Mouse (Mus musculus) left cerebral cortex, postnatal 4 days (tissue): ENCODE measurements around the gene Ube2q1. TPM values are rescaled to one million over a fixed set of nuclear protein-coding genes. Genes with fewer than 3 reads are reported as not detected.
"Not testable (repeated sequence)": the region's sequence is repeated elsewhere in the genome, so short reads cannot be mapped to it uniquely, and the experiment has no call there.

Source experiments
- DNase-seq: peaks from one replicate; pipeline ENCODE4 v3.0.0-alpha.2; 2022
- intact Hi-C: fragments of 180-260 bp; cut with DNase I; formaldehyde crosslinking; loops from one replicate; pipeline ENCODE4 v1.15.1; 2025
- total RNA-seq, 2 experiments: library from RNA; stranded (reverse); gene quantifications; 2 replicates each; pipeline ENCODE4 v1.2.3; 2021

Ube2q1 gene
- total RNA-seq, 2 experiments from 2014 or later, result 74.5 to 79.3 TPM

DNA sequence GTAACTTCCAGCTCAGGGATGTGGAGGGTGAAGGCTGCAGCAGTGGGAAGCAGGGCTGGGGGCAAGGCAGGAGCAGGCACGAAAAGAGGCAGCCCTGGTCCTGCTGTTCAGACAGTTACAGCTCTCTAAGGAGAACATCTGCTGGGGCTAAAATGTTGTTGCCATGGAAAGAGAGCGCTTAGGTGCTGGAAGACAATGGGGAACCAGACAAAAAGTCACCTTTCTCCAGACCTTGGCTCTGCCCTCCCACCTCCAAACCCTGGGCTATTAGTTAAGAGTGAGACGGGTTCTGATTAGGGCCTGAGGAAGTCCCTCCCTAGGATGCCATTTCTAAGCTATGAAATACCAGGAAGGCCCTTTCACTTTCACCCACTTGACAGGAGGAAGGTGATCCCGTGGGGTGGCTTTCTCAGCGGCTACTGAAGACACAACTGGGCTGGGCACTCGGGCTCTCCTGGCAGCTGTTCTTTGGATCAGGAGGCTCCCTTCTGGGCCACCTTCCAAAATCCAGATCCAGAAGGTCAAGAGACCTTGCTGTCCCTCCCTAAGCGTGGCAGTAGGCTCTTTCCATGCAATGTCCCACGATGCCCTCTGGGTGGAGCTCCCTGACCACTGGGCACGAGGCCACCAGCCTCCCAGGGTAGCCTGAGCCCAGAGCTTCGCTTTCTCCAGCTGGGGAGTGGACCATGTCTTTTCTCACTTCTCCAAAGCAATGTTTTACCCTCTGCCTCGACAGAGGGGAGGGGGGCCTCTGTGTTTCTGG lies 11.8 kb downstream of the Ube2q1 start:
- peak; percentile 82 for DNase-seq
- intact Hi-C loops, result loop anchor here (5.0 kb wide), 1 partner anchor 72 kb away; no protein-coding TSS in a partner anchor

DNA sequence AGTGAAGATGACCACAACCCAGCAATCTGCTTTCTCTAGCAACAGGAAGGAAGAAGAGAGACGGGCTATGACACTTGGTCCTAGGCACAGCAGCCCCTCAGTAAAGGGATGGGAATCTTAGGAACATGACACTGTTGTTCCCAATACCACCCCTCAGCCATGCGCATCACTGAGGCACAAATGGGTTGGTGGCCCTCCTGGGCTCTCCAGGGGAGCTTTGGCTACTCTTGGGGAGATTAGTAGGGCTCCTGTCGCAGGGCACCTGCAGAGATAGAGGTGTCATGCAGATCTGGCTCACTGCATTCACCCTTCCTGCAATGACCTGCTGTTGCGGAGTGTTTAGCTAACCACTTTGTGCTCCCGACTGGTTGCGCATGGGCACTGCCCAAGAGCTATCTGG lies 12.9 kb downstream of the Ube2q1 start:
- intact Hi-C loops, result loop anchor here (5.0 kb wide), 1 partner anchor 71 kb away; no protein-coding TSS in a partner anchor

DNA sequence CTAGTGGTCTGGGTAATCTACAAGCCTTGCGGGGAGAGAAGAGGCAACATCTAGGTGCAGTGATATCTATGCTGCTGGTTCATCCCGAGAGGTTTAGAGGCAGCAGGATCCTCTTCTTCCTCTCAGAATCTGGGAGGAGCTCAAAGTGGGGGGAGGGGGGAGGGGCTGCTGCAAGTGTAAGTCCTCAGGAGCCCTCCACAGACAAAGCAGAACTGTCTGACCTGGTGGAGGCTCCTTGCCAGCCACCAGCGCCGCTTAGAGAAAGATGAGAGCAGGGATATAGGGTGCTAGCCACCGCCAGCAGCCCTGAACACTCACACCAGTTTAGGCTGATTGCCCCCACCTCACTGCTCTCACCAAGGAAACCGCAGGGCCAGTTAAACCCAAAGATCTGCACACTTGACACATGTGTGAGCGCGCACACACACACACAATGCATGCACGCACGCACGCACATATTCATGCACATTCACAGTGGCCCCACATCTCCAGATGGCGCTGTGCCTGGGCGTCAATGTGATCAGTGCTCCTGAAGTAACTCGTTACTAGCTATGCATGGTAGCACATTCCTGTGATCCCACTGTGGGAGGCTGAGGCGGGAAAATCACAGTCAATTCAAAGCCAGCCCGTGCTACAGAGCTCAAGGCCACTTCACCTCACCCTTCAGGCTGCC lies 15.4 kb downstream of the Ube2q1 start:
- no peak for DNase-seq

More for the DNA sequence above, 12.9 kb downstream of the Ube2q1 start:
- no peak for DNase-seq

DNA sequence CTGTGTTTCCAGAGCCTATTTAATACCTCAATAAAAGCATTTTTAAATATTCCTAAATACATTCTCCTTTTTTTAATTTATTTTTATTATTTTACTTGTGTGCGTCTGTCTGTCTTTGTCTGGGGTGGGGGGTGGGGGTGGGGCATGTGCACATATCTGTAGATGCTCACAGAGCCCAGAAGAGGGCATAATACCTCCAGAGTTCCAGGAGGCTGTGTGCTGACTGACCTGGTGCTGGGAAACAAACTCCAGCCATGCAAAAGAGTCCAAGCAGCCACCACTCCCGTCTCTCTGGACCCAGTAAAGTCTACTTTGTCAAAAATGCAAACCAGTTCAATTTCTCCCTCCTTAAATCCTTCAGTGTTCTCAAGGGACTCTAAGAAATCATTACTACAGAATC lies 21.2 kb downstream of the Ube2q1 start:
- intact Hi-C loops, result no loop called here
- DNase-seq, result no peak

More for the DNA sequence above, 15.4 kb downstream of the Ube2q1 start:
- intact Hi-C loops, result loop anchor here (5.0 kb wide), 1 partner anchor 68 kb away; no protein-coding TSS in a partner anchor

DNA sequence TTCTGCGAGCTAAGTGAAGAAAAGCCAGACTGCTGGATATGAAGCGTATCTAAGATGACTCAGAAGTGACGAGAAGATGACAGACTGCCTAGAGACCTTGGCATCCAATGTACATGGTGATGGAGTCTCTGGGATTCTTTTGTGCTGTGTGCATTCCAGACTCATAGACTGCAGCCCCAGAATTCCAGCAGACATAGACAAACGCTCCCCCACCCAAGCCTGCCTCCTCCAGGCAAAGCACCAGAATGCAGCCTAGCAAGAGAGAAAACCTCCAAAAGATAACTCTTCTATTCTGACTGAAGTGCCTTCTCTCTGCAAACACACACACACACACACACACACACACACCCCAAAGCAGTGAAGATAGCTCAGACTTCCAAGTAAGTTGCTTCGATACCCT lies 22.3 kb downstream of the Ube2q1 start:
- intact Hi-C loops, result no loop called here
- no peak for DNase-seq

DNA sequence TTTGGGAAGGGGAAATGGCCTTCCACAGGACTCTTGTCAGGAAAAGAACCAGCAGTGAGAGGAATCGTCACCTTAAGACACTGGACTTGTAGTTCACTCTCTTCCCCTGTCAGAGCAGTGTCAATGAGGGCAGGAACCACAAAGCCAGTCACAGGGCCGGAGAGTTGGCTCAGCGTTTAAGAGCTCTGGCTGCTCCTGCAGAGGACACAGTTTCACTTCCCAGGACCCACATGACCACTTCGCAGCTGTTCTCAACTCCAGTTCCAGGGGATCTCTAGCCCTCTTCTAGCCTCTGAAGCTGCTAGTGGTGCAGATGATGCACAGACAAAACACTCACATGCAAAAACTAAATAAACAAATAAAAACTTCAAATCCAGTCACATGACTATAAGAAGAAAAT lies 22.9 kb downstream of the Ube2q1 start:
- intact Hi-C loops, result no loop called here
- DNase-seq, result no peak

DNA sequence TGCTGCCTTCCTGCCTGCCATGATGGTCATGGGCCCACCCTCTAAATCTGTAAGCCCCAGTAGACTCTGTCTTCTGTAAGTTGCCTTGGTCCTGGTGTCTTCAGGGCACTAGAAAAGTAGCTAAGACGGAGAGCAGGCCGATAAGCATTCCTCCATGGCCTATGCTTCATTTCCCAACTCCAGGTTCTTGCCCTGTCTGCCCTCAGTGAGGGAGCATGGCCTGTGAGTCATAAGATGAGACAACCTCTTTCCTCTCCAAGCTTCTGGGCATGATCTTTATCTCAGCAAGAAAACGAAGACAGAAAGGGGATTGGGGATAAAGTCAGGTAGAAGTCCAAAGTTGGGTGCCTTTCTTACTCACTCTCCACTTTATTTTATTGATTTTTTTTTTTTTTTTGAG lies 25.1 kb downstream of the Ube2q1 start:
- intact Hi-C loops, result no loop called here
- DNase-seq, result no peak

DNA sequence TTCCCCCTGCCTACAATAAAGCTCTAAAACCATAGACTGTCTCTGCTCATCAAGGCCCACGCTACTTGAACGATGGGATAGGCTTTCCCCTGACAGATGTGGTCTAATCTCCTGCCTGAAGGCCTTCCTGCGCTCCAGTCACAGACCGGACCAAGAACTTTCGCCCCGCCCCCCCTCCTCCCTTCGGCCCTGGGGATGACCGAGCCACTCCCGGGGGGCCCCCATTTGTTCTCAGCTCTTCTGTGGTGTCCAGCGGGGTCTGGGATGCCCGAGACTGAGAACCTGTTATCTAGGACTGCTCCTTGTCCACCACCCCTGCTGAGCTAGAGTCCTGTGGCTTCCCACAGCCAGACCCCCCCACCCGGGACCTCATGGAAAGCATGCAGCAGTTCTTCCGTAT lies 26.1 kb downstream of the Ube2q1 start:
- no peak for DNase-seq
- intact Hi-C loops, result no loop called here

DNA sequence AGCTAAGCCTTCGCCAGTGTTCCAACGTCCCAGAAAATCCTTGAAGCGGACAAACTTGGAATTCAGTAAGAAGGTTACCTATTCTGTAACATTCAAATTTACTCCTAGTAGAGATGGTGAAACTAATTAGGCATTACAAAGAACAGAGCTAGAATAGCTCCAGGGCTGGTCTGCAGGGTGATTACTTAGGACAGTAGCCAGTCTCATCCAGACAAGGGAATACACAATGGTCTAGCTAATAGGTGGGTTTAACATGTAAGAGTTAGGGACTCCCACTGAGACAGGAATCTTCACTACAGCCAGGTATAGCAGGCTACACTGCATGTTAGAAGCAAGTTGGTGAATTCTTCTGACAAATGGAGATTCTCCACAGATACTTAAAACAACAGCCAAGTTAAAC lies 26.7 kb downstream of the Ube2q1 start:
- intact Hi-C loops, DNase-seq: not testable (repeated sequence)

DNA sequence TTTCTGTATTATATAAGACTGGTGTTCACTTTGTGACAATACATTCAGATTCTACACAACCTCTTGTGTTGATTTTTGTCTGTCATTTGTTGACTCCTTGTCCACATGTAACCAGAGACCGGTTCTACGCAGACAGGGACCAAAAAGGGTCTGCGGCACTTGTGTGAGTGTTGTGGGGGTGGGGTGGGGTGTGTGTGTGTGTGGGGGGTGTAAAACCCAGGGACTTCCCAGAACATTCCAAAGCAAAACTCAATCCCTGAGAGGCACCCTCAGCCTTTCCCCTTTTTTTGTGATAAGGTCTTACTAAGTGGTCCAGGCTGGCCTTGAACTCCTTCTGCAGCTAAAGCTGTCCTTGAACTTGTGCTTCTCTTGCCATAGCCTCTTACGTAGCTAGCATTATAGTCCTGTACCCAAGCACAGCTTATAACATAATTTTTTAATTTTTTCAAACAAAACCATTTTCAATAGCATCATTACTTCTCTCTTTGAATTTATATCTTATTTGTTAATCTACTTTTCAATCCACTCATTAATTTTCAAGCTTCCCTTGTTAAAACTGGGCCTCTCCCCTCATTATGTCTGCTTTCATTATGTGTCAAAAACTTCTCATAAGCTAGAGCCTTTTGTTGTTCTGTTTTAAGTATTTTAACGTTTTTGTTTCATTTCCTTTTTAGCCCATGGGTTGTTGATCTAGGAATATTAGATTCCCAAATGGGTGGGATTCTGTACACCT lies 27.5 kb downstream of the Ube2q1 start:
- no peak for DNase-seq
- intact Hi-C loops, result no loop called here

DNA sequence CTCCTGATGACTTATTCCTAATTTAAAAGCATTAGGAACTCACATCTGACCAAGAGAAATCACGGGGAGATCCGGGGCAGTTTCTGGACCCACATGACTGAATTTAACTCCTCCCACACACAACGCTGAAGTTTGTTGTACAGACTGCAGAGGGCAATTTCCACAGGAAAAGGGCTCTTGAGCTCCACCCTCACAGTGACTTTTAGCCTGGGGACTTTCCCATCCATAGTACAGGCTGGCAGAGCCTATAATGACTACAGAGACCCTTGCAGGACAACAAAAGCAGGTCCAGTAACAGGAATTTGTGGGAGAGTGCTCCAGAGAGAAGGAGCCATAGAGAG lies 28.1 kb downstream of the Ube2q1 start:
- intact Hi-C loops, result no loop called here
- DNase-seq, result no peak

DNA sequence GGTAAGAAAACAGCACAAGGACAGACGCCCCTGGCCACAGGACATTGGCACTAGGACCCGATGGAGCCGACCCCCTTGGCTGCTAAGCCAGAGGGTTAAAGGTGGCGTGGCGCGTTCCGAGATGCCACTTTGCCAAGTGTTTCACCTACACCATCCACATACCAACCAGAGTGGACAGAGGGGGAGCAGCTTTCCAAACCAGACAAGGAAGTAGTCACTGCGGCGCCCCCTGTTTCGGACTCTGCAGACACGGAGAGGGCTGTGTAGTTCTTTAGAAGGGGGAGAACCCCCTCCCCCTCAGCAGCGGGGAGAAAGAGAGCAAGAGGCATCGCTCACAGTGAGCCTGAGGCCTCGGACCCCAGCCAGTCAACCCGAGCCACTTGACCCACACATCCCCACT lies 29.5 kb downstream of the Ube2q1 start:
- no peak for DNase-seq
- intact Hi-C loops, result no loop called here

DNA sequence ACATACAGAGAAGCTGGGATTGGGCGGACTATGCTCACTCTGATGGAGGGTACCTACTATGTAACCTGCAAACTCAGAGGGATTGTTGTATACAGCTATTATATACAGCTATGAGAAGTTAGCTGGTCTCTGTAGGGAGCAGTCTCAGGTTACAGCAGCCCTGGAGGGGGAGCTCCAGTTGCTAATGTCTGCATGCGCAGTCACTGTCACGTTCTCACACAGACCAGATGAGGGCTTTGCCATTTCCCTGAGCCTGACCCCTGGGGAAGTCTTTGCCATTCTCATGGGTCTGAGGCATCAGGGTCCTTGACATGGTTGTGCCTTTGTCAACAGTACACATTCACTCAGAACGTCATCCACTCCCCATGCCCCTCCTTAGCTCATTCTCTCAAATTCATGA lies 31.8 kb downstream of the Ube2q1 start:
- DNase-seq, result no peak
- intact Hi-C loops, result no loop called here

DNA sequence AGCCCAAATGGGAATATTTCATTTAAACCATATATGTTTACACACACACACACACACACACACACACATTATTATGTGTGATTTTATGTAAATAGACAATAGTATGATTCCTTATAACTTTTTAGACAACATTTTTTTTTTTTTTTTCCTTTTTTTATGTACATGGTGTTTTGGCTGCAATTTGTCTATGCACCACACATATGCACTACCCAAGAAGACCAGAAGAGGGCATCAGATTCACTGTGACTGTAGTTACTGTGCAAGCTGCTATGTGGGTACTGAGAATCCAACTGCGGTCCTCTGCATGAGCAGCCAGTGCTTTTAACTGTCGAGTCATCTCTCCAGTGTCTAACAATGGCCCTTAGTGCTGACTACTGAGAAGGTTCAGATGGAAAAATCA lies 33.3 kb downstream of the Ube2q1 start:
- DNase-seq, result no peak
- intact Hi-C loops, result no loop called here

DNA sequence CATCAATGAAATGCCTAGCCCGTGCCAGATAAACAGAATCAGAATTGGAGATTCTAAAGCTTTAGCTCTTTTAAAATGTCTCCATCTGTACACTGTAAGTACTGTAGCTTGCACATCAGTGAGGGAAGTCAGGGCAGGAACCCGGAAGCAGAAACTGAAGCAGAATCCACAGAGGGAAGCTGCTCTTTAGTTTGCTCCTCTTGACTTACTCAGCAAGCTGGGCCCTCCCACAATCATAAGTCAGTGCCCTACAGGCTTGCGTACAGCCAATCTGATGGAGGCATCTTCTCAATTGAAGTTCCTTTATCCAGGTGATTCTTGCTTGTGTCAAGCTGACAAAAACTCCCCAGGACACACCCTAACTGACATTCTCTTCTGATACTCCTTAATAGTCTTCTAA lies 33.8 kb downstream of the Ube2q1 start:
- DNase-seq, result no peak

DNA sequence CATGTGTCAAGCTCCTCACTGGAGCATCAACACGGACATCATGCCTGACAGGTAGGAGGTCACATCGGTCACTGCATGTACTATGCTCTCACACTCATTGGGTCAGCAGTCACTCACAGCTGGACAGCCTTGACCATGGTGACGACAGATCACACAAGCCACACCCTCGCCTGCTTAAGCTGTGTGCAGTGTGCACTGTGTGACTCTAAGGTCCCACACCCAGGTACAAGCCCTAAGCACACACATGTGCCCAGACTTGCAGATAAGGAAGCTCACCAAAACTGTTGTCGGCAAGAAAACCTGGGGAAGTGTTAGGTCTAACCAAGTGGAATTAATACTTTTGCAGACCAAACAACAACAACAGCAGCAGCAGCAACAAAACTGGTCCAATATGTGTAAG lies 34.5 kb downstream of the Ube2q1 start:
- DNase-seq, result no peak
- intact Hi-C loops, result no loop called here

More for the DNA sequence above, 33.8 kb downstream of the Ube2q1 start:
- intact Hi-C loops, result no loop called here

DNA sequence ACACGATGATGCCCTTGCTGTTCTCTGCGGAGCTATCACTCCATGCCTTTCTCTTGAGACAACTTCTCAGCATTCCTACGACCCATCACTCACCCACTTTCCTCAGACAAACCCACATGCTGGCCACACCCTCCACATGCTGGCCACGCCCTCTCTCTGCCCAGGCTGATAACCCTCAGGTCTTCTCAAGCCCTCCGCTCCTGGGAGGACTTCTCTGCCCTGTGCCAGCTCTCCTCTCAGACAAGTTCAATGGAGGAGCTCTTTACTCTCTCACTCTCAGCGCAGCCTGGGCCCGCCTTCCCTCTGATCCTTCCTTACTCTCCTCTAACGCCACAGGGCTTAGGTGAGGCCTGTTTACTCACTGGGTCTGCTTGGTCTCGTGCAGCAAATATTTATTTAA lies 35.2 kb downstream of the Ube2q1 start:
- DNase-seq, result no peak
- intact Hi-C loops, result no loop called here

DNA sequence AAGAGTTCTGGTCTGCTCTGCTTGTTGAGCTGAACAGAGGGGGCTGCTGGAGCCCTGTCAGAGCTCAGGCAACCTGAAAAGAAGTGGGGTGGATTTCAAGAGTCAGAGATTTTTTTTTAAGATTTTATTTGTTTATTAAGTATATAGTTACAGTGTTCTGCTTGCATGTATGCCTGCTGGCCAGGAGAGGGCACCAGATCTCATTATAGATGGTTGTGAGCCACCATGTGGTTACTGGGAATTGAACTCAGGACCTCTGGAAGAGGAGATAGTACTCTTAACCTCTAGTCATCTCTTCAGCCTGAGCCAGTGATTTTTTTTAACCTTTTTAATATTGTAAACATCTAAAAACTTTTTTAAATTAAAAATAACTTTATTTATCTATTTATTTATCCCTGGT lies 37.4 kb downstream of the Ube2q1 start:
- no peak for DNase-seq
- intact Hi-C loops, result no loop called here

DNA sequence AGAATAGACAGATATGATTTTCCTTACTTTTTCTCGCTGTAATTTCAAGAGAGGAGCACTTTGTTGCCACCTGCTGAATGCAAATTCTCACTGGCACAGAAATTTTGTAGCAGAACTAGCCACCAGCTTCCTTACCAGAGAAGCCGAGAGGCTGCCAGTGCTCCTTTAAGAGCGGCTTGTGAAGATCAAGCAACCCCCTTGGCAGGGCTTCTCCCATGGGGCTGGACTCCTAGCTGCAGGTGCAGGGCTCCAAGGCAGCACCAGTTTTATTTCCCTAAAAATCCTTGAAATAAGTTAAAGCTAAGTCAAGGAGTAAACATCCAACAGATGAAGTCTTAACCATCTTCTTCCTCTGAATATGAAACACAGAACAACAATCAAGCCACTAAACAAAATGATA lies 38.8 kb downstream of the Ube2q1 start:
- DNase-seq, result no peak
- intact Hi-C loops, result no loop called here

DNA sequence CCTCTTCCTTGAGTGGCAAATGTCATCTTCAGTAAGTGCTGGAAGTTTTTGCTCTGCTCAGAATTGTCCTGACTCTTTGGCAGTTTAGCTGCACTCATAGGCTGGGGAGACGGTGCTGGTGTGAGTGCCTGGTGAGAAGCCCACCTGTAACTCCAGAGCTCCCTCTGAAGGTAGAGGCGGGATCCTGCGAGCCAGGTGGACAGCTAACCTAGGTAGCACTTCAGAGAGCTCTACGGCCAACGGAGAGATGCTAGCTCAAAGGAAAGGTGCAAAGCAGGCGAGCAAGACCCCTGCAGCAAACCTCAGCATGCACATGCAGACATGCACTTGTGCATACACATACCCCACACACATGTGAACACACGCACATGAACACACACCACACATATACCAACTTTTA lies 40.6 kb downstream of the Ube2q1 start:
- no peak for DNase-seq
- intact Hi-C loops, result no loop called here

DNA sequence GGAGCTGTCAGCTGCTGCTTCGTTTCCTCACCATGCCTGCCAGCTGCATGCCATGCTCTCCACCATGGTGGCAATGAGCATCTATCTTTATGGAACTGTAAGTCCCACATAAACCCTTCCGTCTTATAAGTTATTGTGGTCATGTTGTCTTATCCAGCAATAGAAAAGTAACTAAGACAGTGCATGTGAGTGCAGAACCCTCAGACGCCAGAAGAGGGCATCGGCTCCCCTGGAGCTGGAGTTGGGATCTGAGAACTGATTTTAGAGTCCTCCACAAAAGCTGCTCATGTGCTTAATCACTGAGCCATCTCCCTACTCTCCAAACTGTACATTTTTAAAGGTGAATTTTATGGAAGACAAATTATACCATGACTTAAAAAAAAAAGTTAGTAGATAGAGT lies 43.6 kb downstream of the Ube2q1 start:
- DNase-seq, result peak; percentile 53
- intact Hi-C loops, result no loop called here

DNA sequence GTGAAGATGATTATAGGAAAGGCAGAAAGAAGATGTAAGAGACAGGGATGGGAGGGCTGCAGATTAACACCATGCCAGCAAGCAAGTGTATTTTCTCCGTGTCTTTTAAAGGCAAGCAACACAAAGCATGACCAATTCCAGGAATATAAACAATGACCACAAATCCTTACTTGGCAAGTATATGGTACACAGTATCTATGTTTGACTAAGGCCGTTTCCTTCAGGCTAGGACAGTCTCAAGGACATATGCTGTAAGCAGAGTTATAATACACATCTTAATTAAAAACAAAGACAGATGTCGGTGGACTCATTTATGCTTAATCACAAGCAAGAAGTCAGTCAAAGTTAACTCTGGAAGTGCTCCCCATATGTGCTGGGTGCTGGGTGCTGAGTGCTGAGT lies 45.2 kb downstream of the Ube2q1 start:
- intact Hi-C loops, result no loop called here
- DNase-seq, result no peak
